Mouse (Mus musculus) midbrain, embryonic 15.5 days (tissue): Measurements from ENCODE around the gene Fem1a. TPM values are rescaled to one million over a fixed set of nuclear protein-coding genes. Genes with fewer than 3 reads are reported as not detected.

Experiments
- ATAC-seq: fragments of 200-750 bp; cut with Nextera tagmentation; replicated peaks from 2 replicates; pipeline ENCODE4 v1.8.0; 2017; ENCODE audit warnings: moderate TSS enrichment
- H3K27ac ChIP-seq: fragments of 300-500 bp; sonication (generic); 2 replicates; pipeline ENCODE4 v1.5.1; 2015; ENCODE audit warnings: mild to moderate bottlenecking, inconsistent platforms
- H3K27me3 ChIP-seq: fragments of 300-500 bp; sonication (generic); replicated peaks from 2 replicates; pipeline ENCODE4 v1.6.1; 2015; ENCODE audit warnings: inconsistent platforms
- H3K36me3 ChIP-seq: fragments of 300-500 bp; sonication (generic); replicated peaks from 2 replicates; pipeline ENCODE4 v1.6.1; 2015; ENCODE audit warnings: inconsistent platforms
- H3K4me1 ChIP-seq: fragments of 300-500 bp; sonication (generic); 2 replicates; pipeline ENCODE4 v1.6.1; 2015; ENCODE audit warnings: inconsistent platforms
- H3K4me2 ChIP-seq: fragments of 300-500 bp; sonication (generic); 2 replicates; pipeline ENCODE4 v1.6.1; 2015; ENCODE audit warnings: inconsistent platforms, mild to moderate bottlenecking, moderate library complexity
- H3K4me3 ChIP-seq: fragments of 300-500 bp; sonication (generic); 2 replicates; pipeline ENCODE4 v1.5.1; 2015; ENCODE audit warnings: mild to moderate bottlenecking, inconsistent platforms
- H3K9ac ChIP-seq: fragments of 300-500 bp; sonication (generic); 2 replicates; pipeline ENCODE4 v1.6.1; 2015; ENCODE audit warnings: mild to moderate bottlenecking, inconsistent platforms
- H3K9me3 ChIP-seq: fragments of 300-500 bp; sonication (generic); 2 replicates; pipeline ENCODE4 v1.6.1; 2016; ENCODE audit warnings: inconsistent platforms
- WGBS: fragments of 180-500 bp; shearing (Covaris S2); methylation state at CpG from one replicate; pipeline ENCODE4 v1.1.7; 2015; ENCODE audit warnings: mixed read lengths; 5-methylcytosine and 5-hydroxymethylcytosine counted together
- polyA plus RNA-seq: library from polyadenylated mRNA; unstranded; fragments of >200 nt; fragmentation: Nextera tagmentation; extraction: Ambion mirVana; gene quantifications from 2 replicates; pipeline ENCODE4 v1.2.1, GENCODE M21; 2015

The Fem1a gene
- polyA plus RNA-seq, 1 experiment from 2014 or later, result 20.1 TPM

DNA sequence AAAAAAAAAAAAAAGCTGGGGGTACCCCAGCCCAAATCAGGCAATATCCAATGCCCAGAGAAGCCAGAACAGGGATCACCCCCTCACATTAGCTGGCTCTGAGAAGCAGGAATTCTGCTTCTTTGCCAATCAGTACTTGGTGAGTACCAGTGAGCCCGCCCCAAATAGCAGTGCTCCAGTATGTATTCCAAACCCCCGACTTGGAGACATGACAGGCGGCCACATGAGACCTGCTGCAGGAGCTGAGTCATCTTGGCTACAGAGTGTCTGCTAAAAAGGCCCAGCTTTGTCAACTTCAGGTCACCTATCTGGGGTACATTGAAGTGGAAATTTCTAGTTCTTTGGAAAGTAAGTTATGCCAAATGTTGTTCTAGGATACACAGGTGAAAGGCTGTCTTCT is 30.0 kb upstream of the Fem1a start:
- Histone ChIP-seq H3K4me2 (no peak overlapping the region), H3K9ac (no peak overlapping the region), H3K36me3 (no peaks in the 10 kb centered on the region), H3K27me3 (no peaks in the 10 kb centered on the region), H3K27ac (no peak overlapping the region), H3K4me1 (no peaks in the 10 kb centered on the region), H3K9me3 (no peaks in the 10 kb centered on the region), H3K4me3 (no peak overlapping the region)
- no peak for ATAC-seq
- whole genome bisulfite sequencing, result 73% methylated on average over 3 of the region's 3 CpGs

DNA sequence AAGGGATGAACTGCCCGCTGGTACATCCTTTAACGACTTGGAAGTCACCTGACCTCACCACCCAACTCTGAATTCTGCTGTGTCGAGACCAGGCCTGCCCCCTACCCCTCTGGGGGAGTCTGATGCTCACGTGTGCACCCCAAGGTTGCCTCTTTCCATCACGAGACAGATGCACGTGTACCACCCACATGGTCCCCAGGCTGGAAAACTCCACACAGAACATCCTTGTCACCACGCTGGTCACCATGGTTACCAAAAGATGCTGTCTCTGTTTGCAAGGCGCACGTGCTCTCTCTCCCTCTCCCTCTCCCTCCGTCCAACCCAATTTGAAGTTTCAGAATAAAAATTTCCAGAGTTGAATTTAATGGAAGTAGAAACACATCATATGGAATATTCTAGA is 26.7 kb upstream of the Fem1a start:
- no peak overlapping the region for H3K9ac ChIP-seq
- 57% methylated on average over 10 of the region's 10 CpGs for WGBS
- H3K27ac ChIP-seq, result no peak overlapping the region
- H3K4me1 ChIP-seq, result peaks cover 12% of the 10 kb centered on the region
- no peak overlapping the region for H3K4me2 ChIP-seq
- H3K27me3 ChIP-seq, result no peaks in the 10 kb centered on the region
- no peaks in the 10 kb centered on the region for H3K36me3 ChIP-seq
- no peak for ATAC-seq
- H3K9me3 ChIP-seq, result no peaks in the 10 kb centered on the region
- no peak overlapping the region for H3K4me3 ChIP-seq

DNA sequence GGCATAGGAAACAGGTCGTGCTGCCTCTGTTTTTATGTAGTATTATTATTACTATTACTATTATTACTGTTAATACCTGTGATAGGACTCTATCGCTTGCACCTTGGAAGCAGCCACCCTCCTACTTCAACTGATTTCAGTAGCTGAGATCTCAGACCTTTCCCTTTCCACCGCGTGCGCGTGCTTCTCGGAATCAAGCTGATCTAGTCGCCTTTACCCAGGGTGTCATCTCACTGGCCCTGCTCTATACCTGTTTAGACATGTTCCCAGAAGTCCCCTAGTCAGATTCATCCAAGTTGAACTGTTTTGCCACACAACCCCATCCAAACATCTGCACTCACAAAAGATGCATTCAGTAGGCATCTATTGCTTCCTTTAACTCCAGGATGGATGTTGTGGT is 23.2 kb upstream of the Fem1a start:
- 52% methylated on average over 8 of the region's 8 CpGs for WGBS
- Histone ChIP-seq H3K9me3 (no peaks in the 10 kb centered on the region), H3K4me3 (peak overlapping the region; percentile 19), H3K4me1 (peaks cover 12% of the 10 kb centered on the region), H3K9ac (peak overlapping the region; percentile 9; the same call in 1 of the 2 replicates), H3K4me2 (peak overlapping the region; percentile 45), H3K27ac (peak overlapping the region; percentile 74), H3K36me3 (no peaks in the 10 kb centered on the region), H3K27me3 (no peaks in the 10 kb centered on the region)
- peak; percentile 63 for ATAC-seq

DNA sequence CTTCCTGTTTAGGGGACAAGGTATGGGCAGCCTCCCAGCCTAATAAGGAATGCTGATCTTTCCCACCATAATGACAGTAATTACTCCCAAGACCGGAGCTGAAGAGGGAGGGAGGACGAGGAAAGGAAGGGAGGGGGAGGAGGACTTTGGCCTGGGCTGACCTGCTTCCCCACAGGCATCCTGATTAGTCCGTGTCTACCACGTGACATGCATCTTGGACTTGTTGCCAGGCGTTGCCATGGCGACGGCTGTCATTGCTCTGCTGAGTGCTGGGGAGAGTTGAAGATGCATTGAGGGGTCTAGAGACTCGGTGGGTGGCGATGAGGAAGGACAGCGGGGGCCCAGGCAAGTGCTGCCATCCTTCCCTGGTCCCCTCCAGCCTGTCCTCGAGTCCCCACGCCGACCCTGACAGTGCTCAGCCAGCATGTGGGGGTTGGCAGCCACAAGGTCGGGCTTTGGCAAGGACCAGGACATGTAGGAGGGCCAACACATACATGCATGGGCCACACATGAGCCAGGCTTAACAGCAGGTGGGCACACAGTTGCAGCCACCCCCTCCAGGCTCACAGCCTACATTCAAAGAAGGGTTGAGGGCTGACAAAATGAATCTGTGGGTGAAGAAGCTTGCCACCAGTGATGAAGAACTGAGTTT is 22.7 kb upstream of the Fem1a start:
- Histone ChIP-seq H3K9me3 (no peaks in the 10 kb centered on the region), H3K4me3 (peak overlapping the region; percentile 19), H3K4me1 (peaks cover 12% of the 10 kb centered on the region), H3K4me2 (peak overlapping the region; percentile 45), H3K27ac (peak overlapping the region; percentile 74), H3K36me3 (no peaks in the 10 kb centered on the region), H3K9ac (peak overlapping the region; percentile 9; the same call in 1 of the 2 replicates), H3K27me3 (no peaks in the 10 kb centered on the region)
- 2% methylated on average over 14 of the region's 14 CpGs for WGBS
- ATAC-seq, result peak; percentile 95

DNA sequence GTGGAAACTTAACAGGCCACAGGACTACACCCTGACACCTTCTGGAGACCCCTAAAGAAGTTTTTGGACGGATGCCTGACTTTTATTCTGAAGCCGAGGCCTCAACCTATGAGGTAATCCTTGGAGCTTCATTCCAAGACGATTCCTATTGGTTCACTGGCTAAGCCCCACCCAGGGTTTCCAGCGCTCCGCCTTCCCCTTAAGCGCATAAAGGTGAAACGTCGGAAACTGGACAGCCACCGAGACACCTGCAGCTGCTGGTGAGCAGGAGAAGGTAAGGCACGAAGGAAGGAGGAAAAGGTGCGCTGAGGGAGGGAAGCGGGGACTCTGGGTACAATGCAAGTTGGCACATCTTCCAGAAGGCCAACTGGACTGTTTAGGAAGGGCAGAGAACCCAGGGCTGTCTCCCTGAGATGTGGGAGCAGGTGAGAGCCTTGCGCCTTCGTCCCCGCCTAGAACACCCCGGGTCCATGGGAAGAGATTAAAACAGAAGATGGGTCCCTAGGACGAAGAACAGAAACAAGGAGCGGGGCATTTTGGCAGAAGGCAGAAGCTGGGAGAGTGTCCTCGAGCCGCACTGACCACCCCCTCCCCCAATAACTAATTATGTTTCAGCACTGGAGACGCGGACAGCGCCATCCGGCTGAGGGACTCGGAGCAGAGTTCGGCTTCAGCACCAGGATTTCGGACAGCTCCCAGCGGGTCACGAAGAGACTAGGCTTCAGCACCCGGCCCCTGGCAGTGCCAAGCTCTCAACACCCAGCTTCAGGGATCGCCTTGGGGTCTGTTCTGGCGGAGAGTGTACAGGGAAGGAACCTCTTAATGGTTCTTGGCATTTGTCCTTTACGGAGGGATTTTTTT is 14.8 kb upstream of the Fem1a start:
- Histone ChIP-seq H3K4me1 (0 out of 2 replicates have a peak, but pooled peaks cover 6% of the 10 kb centered on the region), H3K27ac (0 out of 2 replicates have a peak overlapping the region, but pooled peaks have one; percentile 56), H3K4me2 (peak overlapping the region; percentile 54), H3K4me3 (peak overlapping the region; percentile 51), H3K27me3 (0 out of 2 replicates have a peak, but pooled peaks cover 6% of the 10 kb centered on the region), H3K9me3 (no peaks in the 10 kb centered on the region), H3K9ac (peak overlapping the region; percentile 57), H3K36me3 (no peaks in the 10 kb centered on the region)
- under 1% methylated on average over 33 of the region's 33 CpGs for WGBS
- ATAC-seq, result peak; percentile 94

DNA sequence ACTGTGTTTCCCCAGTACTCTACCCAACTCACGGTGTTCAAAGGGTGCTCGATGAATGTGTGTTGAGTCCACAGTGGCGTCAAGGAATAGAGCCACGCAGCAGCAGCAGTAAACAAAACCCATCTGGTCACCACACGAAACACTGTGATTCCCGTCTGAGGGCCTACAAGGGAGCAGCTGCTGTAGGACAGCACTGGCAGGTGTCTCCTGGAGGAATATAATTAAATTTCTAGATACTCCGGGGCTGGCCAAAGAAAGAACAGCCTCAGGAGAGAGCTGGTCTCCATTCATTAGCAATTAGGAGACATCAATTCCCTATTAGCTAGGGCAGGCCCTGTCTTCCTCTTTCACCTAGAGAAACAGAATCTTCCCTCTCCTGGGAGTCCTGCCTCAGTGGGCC is 11.0 kb upstream of the Fem1a start:
- H3K4me3 ChIP-seq, result no peak overlapping the region
- no peak overlapping the region for H3K27ac ChIP-seq
- no peaks in the 10 kb centered on the region for H3K9me3 ChIP-seq
- 51% methylated on average over 7 of the region's 7 CpGs for WGBS
- H3K4me2 ChIP-seq, result no peak overlapping the region
- 0 out of 2 replicates have a peak, but pooled peaks cover 9% of the 10 kb centered on the region for H3K27me3 ChIP-seq
- H3K4me1 ChIP-seq, result peaks cover 12% of the 10 kb centered on the region
- H3K36me3 ChIP-seq, result no peaks in the 10 kb centered on the region
- no peak for ATAC-seq
- H3K9ac ChIP-seq, result no peak overlapping the region

DNA sequence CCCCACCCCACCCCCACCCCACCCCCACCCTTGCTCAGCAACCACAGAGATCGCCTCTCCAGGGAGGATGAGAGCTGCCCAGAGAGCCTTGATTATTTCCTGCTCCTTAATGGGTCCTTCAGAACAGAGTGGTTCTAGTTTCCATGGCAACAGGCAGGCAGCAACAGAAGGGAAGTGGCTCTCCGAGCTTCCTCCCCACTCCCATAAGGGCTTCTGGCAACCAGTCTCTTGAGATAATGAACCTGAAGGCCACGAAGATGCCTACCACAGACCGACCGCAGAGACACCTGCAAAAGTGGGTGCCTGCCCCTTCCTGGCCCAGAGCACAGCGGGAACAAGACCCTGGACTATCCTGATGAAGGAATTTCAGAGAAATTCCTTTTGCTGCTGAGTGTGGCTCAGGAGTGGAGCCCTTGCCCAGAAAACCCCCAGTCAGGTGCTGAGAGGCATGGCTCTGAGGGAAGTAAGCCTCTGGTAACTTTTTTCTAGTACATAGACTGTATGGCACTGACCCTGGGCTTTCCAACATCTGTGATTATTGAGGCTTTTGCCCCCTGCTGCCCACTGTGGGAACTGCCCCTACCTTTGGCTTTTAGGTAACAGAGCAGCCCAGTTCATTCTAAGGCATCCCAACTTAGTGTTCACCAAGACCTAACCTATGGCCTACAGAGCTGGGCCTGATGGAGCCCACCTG is 5.3 kb upstream of the Fem1a start:
- peak overlapping the region; percentile 37 for H3K4me2 ChIP-seq
- no peaks in the 10 kb centered on the region for H3K9me3 ChIP-seq
- ATAC-seq, result peak; percentile 53
- H3K36me3 ChIP-seq, result no peaks in the 10 kb centered on the region
- H3K4me1 ChIP-seq, result peaks cover 25% of the 10 kb centered on the region
- H3K9ac ChIP-seq, result 0 out of 2 replicates have a peak overlapping the region, but pooled peaks have one; percentile 2
- peak overlapping the region; percentile 81 for H3K27ac ChIP-seq
- WGBS, result 14% methylated on average over 6 of the region's 6 CpGs
- no peak overlapping the region for H3K4me3 ChIP-seq
- 0 out of 2 replicates have a peak, but pooled peaks cover 7% of the 10 kb centered on the region for H3K27me3 ChIP-seq

DNA sequence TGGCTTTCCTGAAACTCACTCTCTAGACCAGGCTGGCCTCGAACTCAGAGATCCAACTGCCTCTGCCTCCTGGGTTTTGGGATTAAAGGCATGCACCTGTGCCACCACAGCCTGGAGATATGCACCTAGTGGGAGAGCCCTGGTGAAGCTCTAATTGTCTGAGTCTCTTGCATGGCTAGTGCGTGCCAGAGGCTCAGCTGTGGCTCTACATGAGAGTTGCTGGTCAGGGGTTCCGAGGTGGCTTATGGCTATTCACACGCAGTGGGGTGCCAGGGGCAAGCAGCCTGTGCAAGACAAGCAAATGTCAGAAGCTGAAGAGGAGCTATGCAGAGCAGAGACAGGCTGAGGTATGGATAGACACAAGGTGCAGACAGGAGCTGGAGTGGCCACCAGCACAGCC is 1.9 kb upstream of the Fem1a start:
- Histone ChIP-seq H3K9me3 (no peaks in the 10 kb centered on the region), H3K4me1 (peaks cover 50% of the 10 kb centered on the region), H3K4me2 (peak overlapping the region; percentile 58; the same call in 1 of the 2 replicates), H3K4me3 (no peak overlapping the region), H3K27me3 (no peaks in the 10 kb centered on the region), H3K9ac (0 out of 2 replicates have a peak overlapping the region, but pooled peaks have one; percentile 8), H3K27ac (peak overlapping the region; percentile 91), H3K36me3 (peaks cover 2% of the 10 kb centered on the region; the same call in 1 of the 2 replicates)
- WGBS, result 83% methylated on average over 4 of the region's 4 CpGs
- ATAC-seq, result no peak

DNA sequence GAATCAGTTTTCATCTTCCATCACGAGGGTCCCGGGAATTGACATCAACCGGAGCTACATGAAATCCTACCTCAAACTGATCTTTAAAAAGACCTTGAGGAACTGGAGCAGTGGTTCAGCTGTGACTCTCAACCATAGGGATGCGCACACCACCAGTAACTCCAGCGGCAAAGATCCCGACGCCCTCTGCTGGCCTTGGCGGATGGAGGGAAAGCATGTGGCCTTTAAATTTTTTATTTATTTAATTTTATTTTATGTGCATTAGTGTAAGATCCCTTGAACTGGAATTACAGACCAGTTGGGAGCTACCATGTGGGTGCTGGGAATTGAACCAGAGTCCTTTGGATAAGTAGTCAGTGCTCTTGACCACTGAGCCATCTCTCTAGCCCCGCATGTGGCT is 1.2 kb upstream of the Fem1a start:
- H3K9ac ChIP-seq, result no peak overlapping the region
- H3K27me3 ChIP-seq, result no peaks in the 10 kb centered on the region
- H3K4me2 ChIP-seq, result peak overlapping the region; percentile 58
- peaks cover 2% of the 10 kb centered on the region; the same call in 1 of the 2 replicates for H3K36me3 ChIP-seq
- peak overlapping the region; percentile 91 for H3K27ac ChIP-seq
- 17% methylated on average over 9 of the region's 9 CpGs for WGBS
- H3K4me1 ChIP-seq, result peaks cover 53% of the 10 kb centered on the region
- H3K9me3 ChIP-seq, result no peaks in the 10 kb centered on the region
- peak overlapping the region; percentile 69 for H3K4me3 ChIP-seq
- ATAC-seq, result peak; percentile 7

DNA sequence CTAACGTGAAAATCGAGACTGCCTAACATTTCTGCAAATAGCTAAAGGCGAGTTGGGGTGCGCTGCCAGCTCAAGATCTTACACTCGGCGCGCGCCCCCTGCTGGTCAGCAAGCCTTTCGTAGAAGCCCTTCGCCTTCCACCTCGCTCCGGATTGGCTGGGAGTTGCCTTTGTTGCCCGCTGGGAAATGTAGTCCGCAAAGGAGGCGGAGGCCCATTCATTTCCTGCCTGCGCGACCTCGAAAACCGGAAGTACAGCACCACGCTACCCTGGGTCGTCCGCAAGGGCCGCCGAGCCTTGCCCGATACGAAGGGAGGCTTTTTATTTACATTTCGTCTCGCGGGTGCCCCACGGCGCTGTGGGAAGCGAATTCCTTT is 759 bp upstream of the Fem1a start:
- Histone ChIP-seq H3K4me1 (peaks cover 53% of the 10 kb centered on the region), H3K27me3 (no peaks in the 10 kb centered on the region), H3K4me3 (peak overlapping the region; percentile 69), H3K4me2 (peak overlapping the region; percentile 58), H3K27ac (peak overlapping the region; percentile 91), H3K9me3 (no peaks in the 10 kb centered on the region), H3K36me3 (peaks cover 2% of the 10 kb centered on the region; the same call in 1 of the 2 replicates), H3K9ac (peak overlapping the region; percentile 43)
- under 1% methylated on average over 32 of the region's 32 CpGs for WGBS
- peak; percentile 95 for ATAC-seq

DNA sequence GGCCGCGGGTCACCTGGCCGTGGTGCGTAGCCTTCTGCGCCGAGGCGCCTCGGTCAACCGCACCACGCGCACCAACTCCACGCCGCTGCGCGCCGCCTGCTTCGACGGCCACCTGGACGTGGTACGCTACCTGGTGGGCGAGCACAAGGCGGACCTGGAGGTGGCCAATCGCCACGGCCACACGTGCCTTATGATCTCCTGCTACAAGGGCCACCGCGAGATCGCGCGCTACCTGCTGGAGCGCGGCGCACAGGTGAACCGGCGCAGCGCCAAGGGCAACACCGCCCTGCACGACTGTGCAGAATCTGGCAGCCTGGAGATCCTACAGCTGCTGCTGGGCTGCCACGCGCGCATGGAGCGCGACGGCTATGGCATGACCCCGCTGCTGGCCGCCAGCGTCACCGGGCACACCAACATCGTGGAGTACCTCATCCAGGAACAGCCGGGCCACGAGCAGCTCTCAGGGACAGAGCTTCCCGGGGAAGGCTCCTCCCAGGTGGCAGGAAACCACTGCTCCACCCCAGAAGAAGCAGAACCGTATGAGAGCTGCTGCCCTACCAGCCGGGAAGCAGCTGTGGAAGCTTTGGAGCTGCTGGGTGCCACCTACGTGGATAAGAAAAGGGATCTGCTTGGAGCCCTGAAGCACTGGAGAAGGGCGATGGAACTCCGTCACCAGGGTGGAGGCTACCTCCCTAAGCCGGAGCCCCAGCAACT is 728 bp downstream of the Fem1a start:
- Histone ChIP-seq H3K27ac (peak overlapping the region; percentile 86), H3K27me3 (no peaks in the 10 kb centered on the region), H3K4me2 (peak overlapping the region; percentile 99), H3K9me3 (no peaks in the 10 kb centered on the region), H3K4me1 (peaks cover 60% of the 10 kb centered on the region), H3K4me3 (peak overlapping the region; percentile 69), H3K9ac (peak overlapping the region; percentile 66), H3K36me3 (peaks cover 13% of the 10 kb centered on the region; the same call in 1 of the 2 replicates)
- WGBS, result 11% methylated on average over 58 of the region's 58 CpGs
- ATAC-seq, result no peak
